Mouse (Mus musculus): ENCODE measurements at regions not wholly inside any gene's neighbourhood (a gene's known extent, or its start where the extent isn't known, plus 50 kb on each side); places are given as distances from the start of the nearest gene placed in this dataset.

GRCm38 (mm10) chr8:57213982-57214930 is 106.5 kb upstream of the Hand2 start:
- Histone ChIP-seq H3K27ac (ENCODE audit: insufficient read depth, low read depth, low read length) (no peak overlapping the region), H3K4me1 (ENCODE audit: control insufficient read depth, insufficient read depth, low read length) (no peaks in the 10 kb centered on the region), H3K4me3 (ENCODE audit: insufficient read depth, low read depth, low read length) (no peak overlapping the region), H3K36me3 (ENCODE audit: control insufficient read depth, insufficient read depth, low read length) (no peaks in the 10 kb centered on the region), H3K27me3 (replicated peaks; ENCODE audit: control insufficient read depth, insufficient read depth, low read length) (no peaks in the 10 kb centered on the region)
- no peak for TF ChIP-seq CTCF (conservative IDR thresholded peaks at IDR 0.05; ENCODE audit: insufficient read depth, insufficient read length, low read depth, low read length)
- TF ChIP-seq POLR2A (IDR thresholded peaks at IDR 0.05; ENCODE audit: low read depth, low read length) = no peak
- no peak for DNase-seq
- 50% methylated on average over 31 of the region's 31 CpGs for WGBS

GRCm38 (mm10) chr8:57230594-57230993 is 90.2 kb upstream of the Hand2 start:
- WGBS = 74% methylated on average over 4 of the region's 4 CpGs
- TF ChIP-seq CTCF (conservative IDR thresholded peaks at IDR 0.05; ENCODE audit: insufficient read depth, insufficient read length, low read depth, low read length) = no peak
- TF ChIP-seq POLR2A (IDR thresholded peaks at IDR 0.05; ENCODE audit: low read depth, low read length) = no peak
- Histone ChIP-seq H3K36me3 (ENCODE audit: control insufficient read depth, insufficient read depth, low read length) (no peaks in the 10 kb centered on the region), H3K27me3 (replicated peaks; ENCODE audit: control insufficient read depth, insufficient read depth, low read length) (no peaks in the 10 kb centered on the region), H3K4me3 (ENCODE audit: insufficient read depth, low read depth, low read length) (no peak overlapping the region), H3K4me1 (ENCODE audit: control insufficient read depth, insufficient read depth, low read length) (no peaks in the 10 kb centered on the region), H3K27ac (ENCODE audit: insufficient read depth, low read depth, low read length) (no peak overlapping the region)
- DNase-seq = no peak

GRCm38 (mm10) chr8:57242301-57242700 is 78.5 kb upstream of the Hand2 start:
- no peaks in the 10 kb centered on the region for H3K36me3 ChIP-seq (ENCODE audit: control insufficient read depth, insufficient read depth, low read length)
- no peak for DNase-seq
- no peak overlapping the region for H3K4me3 ChIP-seq (ENCODE audit: insufficient read depth, low read depth, low read length)
- H3K27me3 ChIP-seq (replicated peaks; ENCODE audit: control insufficient read depth, insufficient read depth, low read length) = no peaks in the 10 kb centered on the region
- H3K4me1 ChIP-seq (ENCODE audit: control insufficient read depth, insufficient read depth, low read length) = no peaks in the 10 kb centered on the region
- 80% methylated on average over 2 of the region's 2 CpGs for WGBS
- H3K27ac ChIP-seq (ENCODE audit: insufficient read depth, low read depth, low read length) = no peak overlapping the region
- TF ChIP-seq CTCF (conservative IDR thresholded peaks at IDR 0.05; ENCODE audit: insufficient read depth, insufficient read length, low read depth, low read length) = no peak
- TF ChIP-seq POLR2A (IDR thresholded peaks at IDR 0.05; ENCODE audit: low read depth, low read length) = no peak

- no peaks in the 10 kb centered on the region for H3K36me3 ChIP-seq (ENCODE audit: control insufficient read depth, insufficient read depth, low read length)
- TF ChIP-seq CTCF (conservative IDR thresholded peaks at IDR 0.05; ENCODE audit: insufficient read depth, insufficient read length, low read depth, low read length) (no peak), POLR2A (IDR thresholded peaks at IDR 0.05; ENCODE audit: low read depth, low read length) (no peak)
- no peak overlapping the region for H3K27ac ChIP-seq (ENCODE audit: insufficient read depth, low read depth, low read length)
- no peak for DNase-seq
- WGBS = 70% methylated on average over 5 of the region's 5 CpGs
- H3K27me3 ChIP-seq (replicated peaks; ENCODE audit: control insufficient read depth, insufficient read depth, low read length) = no peaks in the 10 kb centered on the region
- no peaks in the 10 kb centered on the region for H3K4me1 ChIP-seq (ENCODE audit: control insufficient read depth, insufficient read depth, low read length)
- no peak overlapping the region for H3K4me3 ChIP-seq (ENCODE audit: insufficient read depth, low read depth, low read length)
Measured at GRCm38 (mm10) chr8:57249061-57249460, 71.7 kb upstream of the Hand2 start.

Measured in kidney, adult 2 months (tissue).